Mouse (Mus musculus): ENCODE results near the gene Cog1. TPM values are rescaled to one million over a fixed set of nuclear protein-coding genes. Genes with fewer than 3 reads are reported as not detected.

Cog1 gene
- polyA plus RNA-seq, 1 experiment from 2014 or later: 31.1 TPM

Other genes starting within 250 kb of the Cog1 start
- 0.55 and 0.68 TPM in 2 replicates for gene Sstr2, start 29.8 kb upstream of the Cog1 start, polyA plus RNA-seq (2016; fragmentation: Nextera tagmentation; extraction: Ambion mirVana)
- 14.2 and 15.7 TPM in 2 replicates for gene Slc39a11, start 910 bp downstream of the Cog1 start, polyA plus RNA-seq (2016; fragmentation: Nextera tagmentation; extraction: Ambion mirVana)
- gene Fam104a, start 35.0 kb downstream of the Cog1 start, polyA plus RNA-seq (2016; fragmentation: Nextera tagmentation; extraction: Ambion mirVana): 55.0 and 55.4 TPM in 2 replicates
- 26.7 and 28.4 TPM in 2 replicates for gene D11Wsu47e, start 35.2 kb downstream of the Cog1 start, polyA plus RNA-seq (2016; fragmentation: Nextera tagmentation; extraction: Ambion mirVana)
- 0.67 and 0.90 TPM in 2 replicates for gene Cpsf4l, start 60.8 kb downstream of the Cog1 start, polyA plus RNA-seq (2016; fragmentation: Nextera tagmentation; extraction: Ambion mirVana)
- gene Cdc42ep4, start 102.7 kb downstream of the Cog1 start, polyA plus RNA-seq (2016; fragmentation: Nextera tagmentation; extraction: Ambion mirVana): 111 and 130 TPM in 2 replicates

Data from limb, embryonic 10.5 days (tissue).